Mouse (Mus musculus) kidney, adult 2 months (tissue): ENCODE measurements around the gene Rd3.

Experiments used
- CTCF ChIP-seq: fragments of 200-500 bp; conservative IDR thresholded peaks from 2 replicates; pipeline ENCODE4 v1.5.1; 2011; ENCODE audit warnings: low read depth, mild to moderate bottlenecking, control low read depth, low read length, moderate library complexity, mixed read lengths; ENCODE audit not compliant: insufficient read depth, insufficient read length
- POLR2A ChIP-seq: fragments of 200-500 bp; IDR thresholded peaks from one replicate; pipeline ENCODE4 v1.6.1; 2011; ENCODE audit warnings: low read depth, low read length, control low read depth

- TF ChIP-seq POLR2A (no peak), CTCF (no peak)
Observed at GRCm38 (mm10) chr1:191932286-191932985, 44.7 kb upstream of the Rd3 start.
